Mouse (Mus musculus) thymus, postnatal 0 days (tissue): ENCODE measurements at regions not wholly inside any gene's neighbourhood (a gene's known extent, or its start where the extent isn't known, plus 50 kb on each side); places are given as distances from the start of the nearest gene placed in this dataset.
"Not testable (repeated sequence)": the region's sequence is repeated elsewhere in the genome, so short reads cannot be mapped to it uniquely, and the experiment has no call there.

Source experiments
- DNase-seq: peaks from one replicate; pipeline ENCODE4 v3.0.0-alpha.2; 2015; ENCODE audit warnings: low spot score

- DNase-seq, result no peak
Observed at GRCm38 (mm10) chr8:113466683-113467082, 168.7 kb upstream of the Mon1b start.

- no peak for DNase-seq
Observed at GRCm38 (mm10) chr8:113489436-113490107, 145.8 kb upstream of the Mon1b start.

DNA sequence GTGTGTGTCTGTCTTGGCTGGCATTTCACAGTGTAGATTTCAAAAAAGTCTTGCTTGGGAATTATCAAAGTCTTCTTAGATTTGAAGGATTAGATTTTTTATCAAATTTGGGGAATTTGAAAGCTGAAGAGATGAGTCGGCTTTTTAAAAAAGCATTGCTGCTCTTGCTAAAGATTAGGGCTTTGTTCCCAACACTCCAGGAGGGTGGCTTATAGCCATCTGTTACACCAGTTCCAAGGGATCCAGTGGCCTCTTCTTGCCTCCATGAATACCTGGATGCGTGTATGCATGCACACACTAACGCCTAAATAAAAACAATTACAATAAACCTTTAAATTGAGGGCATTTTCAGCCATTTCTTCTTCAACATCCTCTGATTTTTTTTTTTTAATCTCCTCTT lies 144.5 kb upstream of the Mon1b start:
- DNase-seq, result no peak

DNA sequence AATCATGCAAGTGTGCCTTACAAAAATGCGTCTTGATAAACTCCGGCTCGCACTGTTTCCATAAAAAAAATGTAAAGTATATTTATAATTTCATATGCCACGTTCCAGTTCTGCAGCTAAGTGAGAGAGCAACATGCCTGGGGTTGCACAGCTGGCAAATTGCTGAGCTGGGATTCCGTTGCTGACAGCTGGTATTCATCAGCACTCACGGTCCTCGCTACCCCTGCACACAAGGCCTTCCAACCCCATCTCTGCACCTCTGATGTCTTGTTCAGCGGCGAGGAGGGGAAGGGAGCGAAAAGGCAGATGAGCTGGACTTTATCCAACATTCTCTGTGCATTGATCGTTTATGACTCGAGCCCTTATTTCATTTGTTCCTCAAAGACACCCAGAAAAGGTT lies 138.5 kb upstream of the Mon1b start:
- DNase-seq, result no peak

DNA sequence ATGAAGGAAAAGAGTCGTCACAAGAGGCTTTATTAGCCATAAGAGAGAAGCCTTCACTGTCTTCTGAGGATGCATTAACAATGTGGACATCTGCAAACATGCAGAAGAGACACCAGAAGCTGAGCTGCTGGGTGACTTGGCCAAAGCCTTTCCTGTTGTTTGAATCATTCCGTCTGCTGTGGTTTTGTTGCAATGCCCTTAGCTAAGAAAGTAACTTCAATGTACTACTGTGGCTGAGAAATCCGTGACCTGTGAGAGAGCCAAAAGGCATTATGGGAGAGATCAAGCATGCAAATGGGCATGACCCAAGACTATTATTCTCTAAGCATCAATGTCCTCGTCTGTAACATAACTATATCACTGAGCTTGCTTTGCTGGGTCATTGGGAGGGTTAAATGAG lies 132.7 kb upstream of the Mon1b start:
- DNase-seq, result no peak

DNA sequence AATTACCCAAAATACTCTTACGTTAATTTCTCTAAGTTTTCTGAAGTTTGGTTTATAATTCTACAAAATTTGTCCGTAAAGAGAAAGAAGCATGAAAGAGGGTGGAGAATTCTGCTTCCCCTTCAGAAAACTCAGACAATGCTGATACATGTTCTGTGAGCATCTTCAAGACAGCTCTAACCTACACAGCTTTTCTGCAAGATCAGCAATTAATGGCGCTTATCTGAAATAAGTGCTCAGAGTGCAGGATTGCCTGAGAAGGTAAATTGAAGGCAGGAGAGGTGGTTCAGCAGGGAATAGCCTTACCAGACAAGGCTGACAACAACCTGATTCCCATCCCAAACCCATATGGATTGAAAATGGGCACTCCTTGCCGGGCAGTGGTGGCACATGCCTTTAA lies 122.5 kb upstream of the Mon1b start:
- no peak for DNase-seq

GRCm38 (mm10) chr8:113513886-113514730 lies 121.3 kb upstream of the Mon1b start:
- DNase-seq, result no peak

GRCm38 (mm10) chr8:113514731-113515375 lies 120.5 kb upstream of the Mon1b start:
- not testable (repeated sequence) for DNase-seq

- DNase-seq, result no peak
Observed at GRCm38 (mm10) chr8:113516176-113516575, 119.2 kb upstream of the Mon1b start.

- DNase-seq, result no peak
Observed at GRCm38 (mm10) chr8:113517912-113518311, 117.5 kb upstream of the Mon1b start.

DNA sequence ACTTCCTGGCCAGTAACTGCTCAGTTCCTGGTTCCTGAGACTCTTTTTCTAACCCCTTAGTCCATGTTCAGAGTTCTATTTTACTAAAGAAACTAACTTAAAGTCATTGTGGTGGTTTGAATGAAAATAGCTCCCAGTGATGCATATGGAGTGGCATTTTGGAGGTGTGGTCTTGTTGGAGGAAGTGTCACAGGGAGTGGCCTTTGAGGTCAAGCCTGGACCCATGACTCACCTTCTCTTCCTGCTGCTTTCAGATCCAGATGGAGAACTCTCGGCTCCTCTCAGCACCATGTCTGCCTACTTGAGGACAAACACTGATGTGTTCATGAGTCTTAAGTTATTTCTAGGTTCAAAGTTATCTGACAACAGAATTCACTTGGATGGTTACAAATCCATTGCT lies 111.8 kb upstream of the Mon1b start:
- DNase-seq, result no peak

GRCm38 (mm10) chr8:113531116-113531665 lies 104.2 kb upstream of the Mon1b start:
- no peak for DNase-seq

DNA sequence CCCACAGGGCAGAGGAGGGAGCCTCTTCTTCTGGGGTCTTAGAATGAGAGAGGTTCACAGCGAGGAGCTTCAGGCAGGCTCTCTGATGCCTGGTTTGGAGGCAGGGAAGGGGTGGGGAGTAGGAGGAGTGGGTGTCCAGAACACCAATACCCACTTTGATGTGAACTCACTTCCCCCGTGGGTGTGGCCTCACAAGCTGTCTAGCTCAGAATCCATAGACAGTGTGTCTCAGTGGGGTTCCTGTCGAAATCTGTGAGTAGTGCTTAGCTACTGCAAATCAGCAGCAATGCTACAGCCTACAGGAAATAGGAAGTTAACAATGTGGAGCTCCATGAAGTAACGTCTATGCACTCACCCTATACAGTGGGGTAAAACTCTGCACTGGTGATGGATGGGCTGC lies 102.5 kb upstream of the Mon1b start:
- no peak for DNase-seq

DNA sequence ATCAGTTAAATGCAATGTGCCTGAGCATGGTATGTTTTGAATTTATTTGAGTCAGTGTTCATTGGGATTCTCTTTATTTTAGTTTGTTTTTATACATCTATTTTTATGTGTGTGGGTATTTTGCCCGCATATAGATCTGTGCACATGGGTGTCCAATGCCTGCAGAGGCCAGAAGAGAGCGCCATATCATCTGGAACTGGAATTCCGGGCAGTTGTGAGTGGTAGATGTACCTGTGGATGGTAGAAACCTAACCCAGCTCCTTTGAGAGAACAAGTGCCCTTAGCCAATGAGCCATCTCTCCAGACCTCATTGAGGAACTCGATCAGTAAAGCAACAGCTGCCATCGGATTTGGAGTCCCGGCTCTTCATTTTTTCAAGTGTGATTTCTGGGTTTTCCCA lies 94.0 kb upstream of the Mon1b start:
- no peak for DNase-seq

GRCm38 (mm10) chr8:113542082-113542481 lies 93.3 kb upstream of the Mon1b start:
- DNase-seq, result no peak

- no peak for DNase-seq
Observed at GRCm38 (mm10) chr8:113542713-113543112, 92.7 kb upstream of the Mon1b start.

GRCm38 (mm10) chr8:113549200-113549599 lies 86.2 kb upstream of the Mon1b start:
- no peak for DNase-seq

DNA sequence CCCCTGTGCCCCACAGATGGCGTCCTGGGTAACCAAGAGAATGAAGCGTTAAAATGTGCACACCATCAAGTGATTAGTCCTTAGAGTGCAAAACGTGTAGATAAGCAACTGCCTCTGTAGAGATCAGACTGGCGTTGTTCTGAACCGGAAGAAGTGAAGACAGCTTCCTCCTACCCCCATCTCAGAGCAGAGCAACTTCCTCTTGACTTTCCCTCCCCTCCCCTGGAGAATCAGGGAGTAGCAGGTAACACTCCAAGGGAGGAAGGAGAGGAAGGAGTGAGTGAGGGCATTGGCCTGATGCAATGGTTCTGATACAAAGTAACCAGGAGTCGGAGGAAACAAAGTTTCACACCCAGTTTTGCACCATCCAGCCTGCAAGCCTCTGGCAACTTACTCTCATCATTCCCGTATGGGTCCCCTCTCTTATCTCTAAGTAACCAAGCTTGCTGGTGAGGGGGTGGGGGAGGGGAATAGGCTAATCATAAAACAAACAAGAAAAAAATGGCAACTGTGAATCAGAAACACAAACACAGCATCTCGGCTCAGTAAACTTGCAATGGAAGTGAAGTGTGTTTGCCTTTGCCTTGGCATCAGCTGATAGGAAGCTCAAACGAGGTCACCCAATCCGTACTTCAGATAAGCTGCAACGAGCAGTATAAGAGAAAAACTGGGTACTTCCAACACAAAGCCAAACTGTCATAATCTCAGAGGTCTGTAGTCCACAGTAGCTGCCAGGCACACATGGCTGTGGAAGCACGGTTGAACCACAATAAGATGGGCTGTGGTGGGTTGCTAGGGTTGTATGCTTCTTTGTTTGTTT lies 83.7 kb upstream of the Mon1b start:
- DNase-seq, result no peak

GRCm38 (mm10) chr8:113552826-113553225 lies 82.6 kb upstream of the Mon1b start:
- no peak for DNase-seq

GRCm38 (mm10) chr8:113554700-113555455 lies 80.5 kb upstream of the Mon1b start:
- DNase-seq, result no peak
